Mouse (Mus musculus): ENCODE results near the gene Olfr391-ps. TPM values are rescaled to one million over a fixed set of nuclear protein-coding genes. Genes with fewer than 3 reads are reported as not detected.

Gene Olfr391-ps
- not detected for total RNA-seq (2021)
- long read RNA-seq, experiment 1, result 0 reads
- long read RNA-seq, experiment 2, result 0 reads

DNA sequence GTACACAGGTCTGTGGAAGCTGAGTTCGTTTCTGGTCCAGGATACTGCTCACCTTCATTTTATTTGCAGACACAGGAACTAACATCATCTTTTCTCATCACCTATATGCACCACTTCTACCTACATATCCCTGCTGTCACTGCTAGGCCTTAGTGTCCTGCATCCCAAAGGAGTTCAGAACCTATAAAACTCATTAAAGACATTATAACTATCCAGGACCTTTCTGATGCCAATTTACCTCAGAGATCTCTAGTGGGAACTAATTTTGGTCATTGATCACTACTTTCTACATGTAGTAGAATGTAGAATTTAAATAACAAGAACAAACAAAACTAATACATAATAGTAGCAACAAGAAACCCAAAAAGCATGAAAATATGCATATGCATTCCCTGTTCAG is at the start of gene Olfr391-ps:
Olfr391-ps (minus strand) TSS at position 101 of the 400 bp plus-strand sequence.
- DNase-seq, result no peak
- intact Hi-C loops (cut with DNase I), result no loop called here

DNA sequence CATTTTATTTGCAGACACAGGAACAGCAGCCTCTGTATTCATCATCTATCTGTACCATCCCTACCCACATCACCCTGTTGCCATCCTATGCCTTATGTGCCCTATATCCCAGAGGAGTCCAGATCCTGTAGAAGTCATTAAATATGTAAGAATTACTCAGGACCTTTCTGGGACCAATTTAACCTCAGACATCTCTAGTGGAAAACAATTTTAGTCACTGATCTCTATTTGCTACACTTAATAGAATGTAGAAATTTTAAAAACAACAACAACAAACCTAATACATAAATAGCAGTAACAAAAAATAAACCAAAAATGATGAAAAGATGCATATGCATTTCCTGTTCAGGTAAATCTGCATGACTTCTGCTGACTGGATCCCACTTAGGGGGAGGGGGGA is 48.5 kb upstream of the Olfr391-ps start, which contains the start of gene Olfr393:
Olfr393 (minus strand) TSS at position 101 of the 400 bp plus-strand sequence.
- DNase-seq, result no peak
- intact Hi-C loops (cut with DNase I), result no loop called here

DNA sequence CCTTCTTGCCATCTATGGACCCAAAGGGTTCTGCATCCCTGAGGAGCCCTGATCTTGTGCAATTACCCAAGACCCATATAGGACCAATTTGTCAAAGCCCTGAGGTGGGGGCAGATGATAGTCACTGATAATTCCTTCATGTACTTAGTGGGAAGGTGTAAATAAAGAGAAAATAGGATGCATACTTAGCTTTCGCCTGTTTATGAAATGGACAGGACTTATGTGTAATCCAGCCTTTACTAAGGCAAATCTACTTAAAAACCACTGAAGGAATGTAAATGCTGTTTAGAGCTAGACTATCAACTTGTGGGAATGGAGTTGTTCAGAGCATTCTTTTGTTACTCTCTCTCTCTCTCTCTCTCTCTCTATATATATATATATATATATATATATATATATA is 14.1 kb upstream of the Olfr391-ps start, which contains the start of gene Olfr392:
Olfr392 (minus strand) TSS at position 101 of the 400 bp plus-strand sequence.
- no peak for DNase-seq
- intact Hi-C loops (cut with DNase I), result no loop called here

DNA sequence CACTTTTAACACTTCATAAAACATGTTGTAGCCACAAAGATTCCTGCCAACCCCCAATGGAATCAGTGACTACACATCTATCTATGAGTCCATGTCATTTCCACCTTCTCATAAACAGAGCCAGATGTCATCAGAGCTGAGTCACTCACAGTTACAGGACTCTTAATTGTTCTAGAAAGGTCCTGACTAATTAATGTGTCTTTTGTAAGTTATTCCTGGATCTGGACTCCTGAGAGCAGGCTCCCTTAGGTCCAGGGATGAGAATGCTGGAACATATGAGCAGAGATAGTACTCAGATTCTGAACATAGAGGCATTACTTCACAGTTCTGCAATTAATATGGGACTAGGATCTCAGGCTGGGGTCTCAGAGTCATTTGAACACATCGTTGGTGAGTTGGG is 20.2 kb downstream of the Olfr391-ps start, which contains the start of gene Olfr390:
Olfr390 (plus strand) TSS at position 301 of the 400 bp plus-strand sequence.
- intact Hi-C loops (cut with DNase I), result no loop called here
- no peak for DNase-seq

DNA sequence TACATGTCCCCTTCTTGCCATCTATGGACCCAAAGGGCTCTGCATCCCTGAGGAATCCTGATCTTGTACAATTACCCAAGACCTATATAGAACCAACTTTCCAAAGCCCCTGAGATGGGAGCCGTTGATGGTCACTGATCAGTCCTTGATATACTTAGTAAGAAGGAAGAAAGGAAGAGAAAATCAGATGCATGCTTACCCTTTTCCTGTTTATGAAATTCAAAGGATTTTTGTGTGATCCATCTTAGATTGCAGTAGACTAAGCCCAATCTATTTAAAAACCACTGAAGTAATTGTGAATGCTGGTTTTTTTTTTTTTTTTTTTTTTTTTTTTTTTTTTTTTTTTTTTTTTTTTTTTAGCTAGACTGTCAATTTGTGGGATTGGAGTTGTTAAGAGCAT is 22.2 kb downstream of the Olfr391-ps start, which contains the start of gene Olfr389:
Olfr389 (minus strand) TSS at position 101 of the 400 bp plus-strand sequence.
- intact Hi-C loops (cut with DNase I), result no loop called here
- no peak for DNase-seq

DNA sequence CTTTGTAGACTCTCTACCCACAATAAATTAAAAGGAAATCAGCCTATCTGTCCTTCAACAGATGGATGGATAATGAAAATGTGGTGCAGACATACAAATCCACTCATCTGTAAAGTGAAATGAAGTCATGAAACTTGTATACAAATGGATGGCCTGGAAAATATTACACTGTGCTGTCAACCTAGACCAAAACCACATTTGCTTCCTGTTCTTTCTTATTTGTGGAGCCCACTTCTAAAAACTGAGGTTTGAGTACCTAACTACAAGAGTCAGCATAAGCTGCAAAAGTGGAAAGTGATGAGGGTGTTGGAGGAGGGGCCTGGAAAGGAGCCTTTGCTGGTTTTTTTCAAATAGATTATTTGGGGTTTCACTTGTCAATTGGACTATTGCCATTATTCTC is 43.7 kb downstream of the Olfr391-ps start:
- intact Hi-C loops (cut with DNase I), result no loop called here
- no peak for DNase-seq

Other genes starting within 250 kb of the Olfr391-ps start
- not detected for gene Olfr385, start 210.0 kb downstream of the Olfr391-ps start, total RNA-seq (2021)
- not detected for gene Olfr384, start 204.5 kb downstream of the Olfr391-ps start, total RNA-seq (2021)
- gene Zfp735, start 114.3 kb downstream of the Olfr391-ps start, total RNA-seq (2021), result not detected
- not detected for gene Olfr389, start 22.3 kb downstream of the Olfr391-ps start, total RNA-seq (2021)
- gene Olfr390, start 20.1 kb downstream of the Olfr391-ps start, total RNA-seq (2021), result not detected
- not detected for gene Olfr392, start 14.0 kb upstream of the Olfr391-ps start, total RNA-seq (2021)
- gene Olfr393, start 48.4 kb upstream of the Olfr391-ps start, total RNA-seq (2021), result not detected
- not detected for gene Olfr394, start 87.7 kb upstream of the Olfr391-ps start, total RNA-seq (2021)
- gene Olfr395, start 106.2 kb upstream of the Olfr391-ps start, total RNA-seq (2021), result not detected
- gene Olfr23, start 133.6 kb upstream of the Olfr391-ps start, total RNA-seq (2021), result not detected
- not detected for gene Olfr397, start 157.8 kb upstream of the Olfr391-ps start, total RNA-seq (2021)
- gene Olfr398, start 187.4 kb upstream of the Olfr391-ps start, total RNA-seq (2021), result not detected